ENCODE assay signal across 18 mouse cellular contexts in the genomic region with DNA sequence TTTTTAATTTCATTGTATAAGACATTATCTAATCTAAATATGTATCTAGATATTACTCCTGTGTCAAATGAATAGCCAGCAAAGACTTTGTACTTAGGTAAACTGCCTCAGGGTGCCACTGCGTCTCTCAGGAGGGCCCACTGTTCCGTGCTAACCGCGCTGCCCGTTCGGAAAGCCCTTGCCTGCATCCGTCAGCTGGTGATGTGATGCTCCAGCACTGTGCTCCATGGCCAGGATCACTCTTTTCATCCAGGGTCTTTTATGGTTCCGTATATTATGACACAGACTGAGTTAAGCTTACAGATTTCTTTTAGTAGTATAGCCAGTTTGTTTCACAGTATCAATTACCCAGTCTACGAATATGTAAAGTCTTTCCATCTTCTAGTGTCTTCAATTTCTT.
"Had no signal": no experiment of that assay in that cellular context is flagged by ENCODE, and none has a peak within 500 bp of the region (broad histone marks: within the 10 kb centered on the region; RNA-seq: fewer than 3 reads in every experiment).

No protein-coding gene starts in this region.

- H3K27me3 ChIP-seq: liver, embryonic 15.5 days; lung, embryonic 15.5 days; megakaryocyte, embryonic 14.5 days; midbrain, embryonic 13.5 days; neural tube, embryonic 12.5 days; stomach, embryonic 15.5 days had no signal

- H3K9me3 ChIP-seq: liver, embryonic 15.5 days; lung, embryonic 15.5 days; megakaryocyte, embryonic 14.5 days; midbrain, embryonic 13.5 days; neural tube, embryonic 12.5 days; stomach, embryonic 15.5 days had no signal

- H3K4me1 ChIP-seq: lung, embryonic 15.5 days; stomach, embryonic 15.5 days had no signal

- H3K4me3 ChIP-seq: liver, embryonic 15.5 days; lung, embryonic 15.5 days; megakaryocyte, embryonic 14.5 days; midbrain, embryonic 13.5 days; neural tube, embryonic 12.5 days; stomach, embryonic 15.5 days had no signal

- H3K4me2 ChIP-seq: liver, embryonic 15.5 days; lung, embryonic 15.5 days; midbrain, embryonic 13.5 days; neural tube, embryonic 12.5 days; stomach, embryonic 15.5 days had no signal

- H3K9ac ChIP-seq: liver, embryonic 15.5 days; liver, postnatal 0 days; lung, embryonic 15.5 days; neural tube, embryonic 12.5 days; stomach, embryonic 15.5 days had no signal

- DNase-seq: liver, postnatal 0 days; lung, adult 2 months; lung, postnatal 14 days; lung, postnatal 36 days; right cerebral cortex, postnatal 14 days; thymus, adult 2 months; thymus, postnatal 25 days; thymus, postnatal 4 days had no signal

- H3K27ac ChIP-seq: liver, embryonic 15.5 days; lung, embryonic 15.5 days; macrophage; midbrain, embryonic 13.5 days; neural tube, embryonic 12.5 days; stomach, embryonic 15.5 days; stomach, postnatal 0 days had no signal

- ATAC-seq: liver, postnatal 0 days; lung, postnatal 0 days; midbrain, embryonic 16.5 days had no signal

- H3K36me3 ChIP-seq: midbrain, embryonic 13.5 days; neural tube, embryonic 12.5 days had no signal
